Mouse (Mus musculus): ENCODE results near the gene Pcdh15. TPM values are rescaled to one million over a fixed set of nuclear protein-coding genes. Genes with fewer than 3 reads are reported as not detected.

Pcdh15 gene
- polyA plus RNA-seq, 1 experiment from 2014 or later, result 17.4 TPM

DNA sequence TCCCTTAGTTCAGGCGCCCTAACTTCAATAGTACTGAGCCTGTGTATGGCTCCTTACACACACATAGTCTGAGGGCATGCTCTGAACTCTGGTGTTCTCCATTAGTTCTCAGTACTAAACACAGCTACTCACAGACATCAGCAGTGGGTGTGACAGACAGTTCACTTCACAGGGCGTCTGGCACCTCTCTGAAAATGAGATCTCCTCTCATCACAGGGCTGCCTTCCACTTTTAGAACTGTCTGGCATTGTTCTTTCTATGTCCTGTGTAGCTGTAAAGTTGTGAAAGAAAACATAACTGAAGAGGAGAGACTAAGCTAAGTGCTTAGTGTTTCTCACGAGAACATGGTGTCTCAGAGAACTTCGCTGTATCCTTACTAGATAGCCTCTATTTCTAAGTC is 816.0 kb downstream of the Pcdh15 start:
- H3K27ac ChIP-seq (replicated peaks), result no peak overlapping the region
- no peak overlapping the region for H3K9ac ChIP-seq (replicated peaks)
- H3K4me1 ChIP-seq, result no peaks in the 10 kb centered on the region
- ATAC-seq (ENCODE audit: low FRiP score), result no peak
- WGBS, result 84% methylated on average over 4 of the region's 4 CpGs
- H3K9me3 ChIP-seq (replicated peaks), result no peaks in the 10 kb centered on the region
- H3K4me2 ChIP-seq, result no peak overlapping the region
- H3K27me3 ChIP-seq (replicated peaks), result no peaks in the 10 kb centered on the region
- H3K4me3 ChIP-seq (replicated peaks), result no peak overlapping the region
- no peaks in the 10 kb centered on the region for H3K36me3 ChIP-seq

DNA sequence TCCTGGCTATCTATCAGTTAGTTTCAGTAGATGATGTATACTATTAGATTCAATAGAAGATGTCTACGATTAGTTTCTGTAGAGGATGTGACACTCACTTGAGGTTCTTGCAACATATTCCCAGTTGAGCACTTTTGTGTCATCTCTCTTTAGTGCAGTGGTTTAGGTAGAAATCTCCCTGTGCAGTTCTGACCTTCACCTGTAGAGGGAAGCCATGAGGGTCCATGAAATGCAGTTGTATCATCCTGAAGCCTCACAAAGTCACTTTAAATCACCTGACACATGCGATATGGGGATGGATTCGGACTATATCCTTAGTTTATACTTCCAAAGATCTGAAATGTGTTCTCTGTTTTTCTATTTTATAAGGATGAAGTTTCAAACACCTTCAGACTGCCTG is 822.4 kb downstream of the Pcdh15 start:
- H3K9me3 ChIP-seq (replicated peaks), result no peaks in the 10 kb centered on the region

GRCm38 (mm10) chr10:73928672-73929071 is 829.5 kb downstream of the Pcdh15 start:
- ATAC-seq (ENCODE audit: low FRiP score), result no peak
- 76% methylated on average over 1 of the region's 1 CpGs for WGBS
- Histone ChIP-seq H3K9me3 (replicated peaks) (no peaks in the 10 kb centered on the region), H3K9ac (replicated peaks) (no peak overlapping the region), H3K4me1 (no peaks in the 10 kb centered on the region), H3K36me3 (no peaks in the 10 kb centered on the region), H3K27me3 (replicated peaks) (no peaks in the 10 kb centered on the region), H3K4me2 (no peak overlapping the region), H3K27ac (replicated peaks) (no peak overlapping the region), H3K4me3 (replicated peaks) (no peak overlapping the region)

More for the DNA sequence above, 822.4 kb downstream of the Pcdh15 start:
- H3K9ac ChIP-seq (replicated peaks), result no peak overlapping the region
- no peak overlapping the region for H3K4me3 ChIP-seq (replicated peaks)
- no peaks in the 10 kb centered on the region for H3K4me1 ChIP-seq
- H3K27me3 ChIP-seq (replicated peaks), result no peaks in the 10 kb centered on the region
- H3K36me3 ChIP-seq, result no peaks in the 10 kb centered on the region
- WGBS, result 70% methylated on average over 3 of the region's 3 CpGs
- ATAC-seq (ENCODE audit: low FRiP score), result no peak
- no peak overlapping the region for H3K27ac ChIP-seq (replicated peaks)
- H3K4me2 ChIP-seq, result no peak overlapping the region

GRCm38 (mm10) chr10:73929718-73930117 is 830.6 kb downstream of the Pcdh15 start:
- no peak for ATAC-seq (ENCODE audit: low FRiP score)

GRCm38 (mm10) chr10:73931185-73931584 is 832.0 kb downstream of the Pcdh15 start:
- H3K4me2 ChIP-seq, result no peak overlapping the region
- no peak for ATAC-seq (ENCODE audit: low FRiP score)
- H3K27ac ChIP-seq (replicated peaks), result no peak overlapping the region
- H3K4me1 ChIP-seq, result no peaks in the 10 kb centered on the region
- no peak overlapping the region for H3K9ac ChIP-seq (replicated peaks)
- no peaks in the 10 kb centered on the region for H3K27me3 ChIP-seq (replicated peaks)
- H3K36me3 ChIP-seq, result no peaks in the 10 kb centered on the region
- H3K9me3 ChIP-seq (replicated peaks), result no peaks in the 10 kb centered on the region
- no peak overlapping the region for H3K4me3 ChIP-seq (replicated peaks)

More at GRCm38 (mm10) chr10:73929718-73930117, 830.6 kb downstream of the Pcdh15 start:
- H3K4me1 ChIP-seq, result no peaks in the 10 kb centered on the region
- H3K27me3 ChIP-seq (replicated peaks), result no peaks in the 10 kb centered on the region
- WGBS, result 67% methylated on average over 5 of the region's 5 CpGs
- H3K27ac ChIP-seq (replicated peaks), result no peak overlapping the region
- H3K36me3 ChIP-seq, result no peaks in the 10 kb centered on the region
- no peaks in the 10 kb centered on the region for H3K9me3 ChIP-seq (replicated peaks)
- H3K9ac ChIP-seq (replicated peaks), result no peak overlapping the region
- H3K4me2 ChIP-seq, result no peak overlapping the region
- no peak overlapping the region for H3K4me3 ChIP-seq (replicated peaks)

DNA sequence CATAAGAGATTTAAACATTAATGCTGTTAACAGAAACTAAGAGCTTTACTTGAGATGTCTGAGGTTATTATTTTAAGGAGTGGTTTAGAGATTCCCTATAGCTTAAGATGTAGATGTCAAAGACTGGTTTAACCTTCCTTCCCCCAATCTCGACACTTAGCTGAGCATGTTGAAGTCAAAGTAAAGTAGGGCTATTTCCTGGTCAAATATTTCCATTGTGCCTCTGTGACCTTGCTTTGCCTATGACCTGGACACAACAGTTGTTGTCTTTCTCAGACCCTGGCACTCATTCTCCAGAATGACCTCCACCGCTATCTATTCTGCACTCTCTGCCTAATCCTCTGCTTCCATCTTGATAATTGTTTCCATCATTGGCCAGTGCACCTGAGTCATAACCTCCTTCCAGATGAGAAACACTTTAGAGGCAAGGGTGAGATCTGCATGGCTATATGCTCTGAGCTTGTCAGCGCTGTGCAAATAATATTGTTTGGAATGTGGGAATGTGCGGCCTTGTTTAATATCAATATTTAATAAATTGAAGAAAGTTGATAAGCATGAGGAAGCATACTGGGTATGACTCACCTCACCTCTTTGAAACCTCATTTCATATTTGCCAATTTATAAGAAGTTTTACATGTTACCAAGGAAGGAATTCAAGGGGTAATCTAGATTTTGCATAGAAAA is 833.0 kb downstream of the Pcdh15 start:
- Histone ChIP-seq H3K4me1 (no peaks in the 10 kb centered on the region), H3K36me3 (no peaks in the 10 kb centered on the region), H3K4me2 (no peak overlapping the region), H3K9me3 (replicated peaks) (no peaks in the 10 kb centered on the region), H3K27ac (replicated peaks) (no peak overlapping the region), H3K4me3 (replicated peaks) (no peak overlapping the region), H3K9ac (replicated peaks) (no peak overlapping the region), H3K27me3 (replicated peaks) (no peaks in the 10 kb centered on the region)
- 95% methylated on average over 4 of the region's 4 CpGs for WGBS
- no peak for ATAC-seq (ENCODE audit: low FRiP score)

DNA sequence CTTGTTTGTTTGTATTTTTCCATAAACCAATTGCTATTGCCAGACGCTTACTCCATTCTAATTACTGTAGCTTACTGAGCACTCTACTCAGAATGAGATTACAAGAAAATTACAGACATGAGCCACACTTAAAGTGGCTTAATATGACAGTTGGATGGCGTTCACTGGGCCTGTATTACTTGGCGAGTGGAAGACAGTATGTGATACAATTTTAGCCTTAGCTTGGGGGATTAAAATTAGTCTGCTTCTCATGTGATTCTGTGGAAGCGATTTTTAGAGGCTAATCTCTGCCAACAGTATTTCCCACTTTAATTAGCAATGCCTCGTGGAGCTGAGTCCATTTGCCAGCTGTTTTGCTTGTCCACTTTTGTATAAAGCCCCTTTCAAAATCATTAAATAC is 837.0 kb downstream of the Pcdh15 start:
- Histone ChIP-seq H3K4me3 (replicated peaks) (no peak overlapping the region), H3K9me3 (replicated peaks) (no peaks in the 10 kb centered on the region), H3K9ac (replicated peaks) (no peak overlapping the region), H3K27me3 (replicated peaks) (no peaks in the 10 kb centered on the region), H3K4me1 (no peaks in the 10 kb centered on the region), H3K36me3 (no peaks in the 10 kb centered on the region), H3K4me2 (no peak overlapping the region), H3K27ac (replicated peaks) (no peak overlapping the region)
- 45% methylated on average over 5 of the region's 5 CpGs for WGBS
- ATAC-seq (ENCODE audit: low FRiP score), result no peak

GRCm38 (mm10) chr10:73938989-73939388 is 839.8 kb downstream of the Pcdh15 start:
- Histone ChIP-seq H3K9me3 (replicated peaks) (no peaks in the 10 kb centered on the region), H3K27me3 (replicated peaks) (no peaks in the 10 kb centered on the region), H3K9ac (replicated peaks) (no peak overlapping the region), H3K4me3 (replicated peaks) (no peak overlapping the region), H3K27ac (replicated peaks) (no peak overlapping the region), H3K4me1 (no peaks in the 10 kb centered on the region), H3K4me2 (no peak overlapping the region), H3K36me3 (no peaks in the 10 kb centered on the region)
- WGBS, result 44% methylated on average over 3 of the region's 3 CpGs
- ATAC-seq (ENCODE audit: low FRiP score), result no peak

DNA sequence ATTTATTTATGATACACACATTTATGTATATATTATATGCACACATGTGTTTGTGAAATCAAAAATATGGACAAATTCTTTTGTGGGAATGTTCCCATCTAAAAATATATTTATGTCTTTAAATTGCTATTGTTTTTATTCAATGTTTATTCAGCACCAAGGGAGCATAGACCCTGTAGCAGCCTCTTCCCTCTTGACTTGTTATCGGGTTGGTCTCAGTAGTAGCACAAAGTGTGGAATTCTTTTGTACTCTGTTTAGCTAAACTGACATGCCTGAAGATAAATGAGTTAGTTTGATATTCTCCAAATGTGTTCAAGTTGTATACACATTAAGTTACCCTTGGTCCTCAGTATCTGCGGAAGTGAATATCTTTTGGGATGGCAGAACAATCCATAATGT is 848.7 kb downstream of the Pcdh15 start:
- 60% methylated on average over 2 of the region's 2 CpGs for WGBS
- H3K9ac ChIP-seq (replicated peaks), result no peak overlapping the region
- no peak overlapping the region for H3K4me3 ChIP-seq (replicated peaks)
- H3K36me3 ChIP-seq, result no peaks in the 10 kb centered on the region
- no peak overlapping the region for H3K27ac ChIP-seq (replicated peaks)
- no peaks in the 10 kb centered on the region for H3K4me1 ChIP-seq
- H3K4me2 ChIP-seq, result no peak overlapping the region
- H3K9me3 ChIP-seq (replicated peaks), result no peaks in the 10 kb centered on the region
- no peaks in the 10 kb centered on the region for H3K27me3 ChIP-seq (replicated peaks)
- ATAC-seq (ENCODE audit: low FRiP score), result no peak

- 82% methylated on average over 4 of the region's 4 CpGs for WGBS
- no peak overlapping the region for H3K9ac ChIP-seq (replicated peaks)
- no peaks in the 10 kb centered on the region for H3K36me3 ChIP-seq
- H3K4me2 ChIP-seq, result no peak overlapping the region
- ATAC-seq (ENCODE audit: low FRiP score), result no peak
- no peaks in the 10 kb centered on the region for H3K9me3 ChIP-seq (replicated peaks)
- H3K27me3 ChIP-seq (replicated peaks), result no peaks in the 10 kb centered on the region
- no peak overlapping the region for H3K4me3 ChIP-seq (replicated peaks)
- no peaks in the 10 kb centered on the region for H3K4me1 ChIP-seq
- H3K27ac ChIP-seq (replicated peaks), result no peak overlapping the region
These were observed 854.2 kb downstream of the Pcdh15 start for GRCm38 (mm10) chr10:73953362-73953761.

DNA sequence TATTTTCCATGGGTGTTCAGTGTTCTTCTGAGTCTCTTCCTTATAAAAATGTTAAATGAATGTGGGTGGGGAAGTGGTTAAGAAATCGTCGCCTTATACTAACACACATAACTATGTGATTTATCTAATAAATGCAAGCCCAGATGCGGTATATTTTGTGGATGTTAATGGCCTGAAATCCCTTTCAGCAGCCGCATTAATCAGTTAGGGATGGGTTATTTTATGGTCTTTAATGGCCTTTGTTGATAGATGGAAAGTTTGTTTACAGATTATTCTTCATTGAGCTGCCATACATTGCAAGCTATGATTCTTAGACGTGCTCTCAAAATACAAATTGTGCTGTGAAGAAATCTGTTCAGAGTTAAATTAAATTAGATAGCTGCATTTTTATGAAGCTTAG is 884.9 kb downstream of the Pcdh15 start:
- no peaks in the 10 kb centered on the region for H3K9me3 ChIP-seq (replicated peaks)
- no peaks in the 10 kb centered on the region for H3K4me1 ChIP-seq
- no peak overlapping the region for H3K27ac ChIP-seq (replicated peaks)
- H3K36me3 ChIP-seq, result no peaks in the 10 kb centered on the region
- H3K27me3 ChIP-seq (replicated peaks), result no peaks in the 10 kb centered on the region
- 27% methylated on average over 5 of the region's 5 CpGs for WGBS
- no peak overlapping the region for H3K4me3 ChIP-seq (replicated peaks)
- no peak overlapping the region for H3K4me2 ChIP-seq
- no peak overlapping the region for H3K9ac ChIP-seq (replicated peaks)
- ATAC-seq (ENCODE audit: low FRiP score), result no peak

DNA sequence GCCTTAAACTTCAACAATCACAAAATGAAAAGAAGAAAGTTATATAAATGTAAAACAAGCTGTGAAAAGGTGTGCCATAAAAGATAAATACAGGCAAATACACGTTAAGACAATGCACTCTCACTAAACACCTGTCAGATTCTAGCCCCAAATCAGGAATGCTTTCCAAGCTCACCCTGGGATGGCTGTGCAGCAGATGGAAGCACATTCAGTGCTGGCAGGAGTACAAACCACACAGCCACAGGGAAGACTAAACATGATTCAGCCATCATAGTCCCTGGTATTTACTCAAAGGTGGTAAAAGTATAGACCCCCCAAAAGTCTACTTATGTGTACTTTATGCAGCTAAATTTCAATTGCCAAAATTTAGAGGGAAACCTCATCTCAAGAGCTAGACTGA is 909.7 kb downstream of the Pcdh15 start:
- H3K4me1 ChIP-seq, result no peaks in the 10 kb centered on the region
- ATAC-seq (ENCODE audit: low FRiP score), result no peak

More for the DNA sequence above, 909.7 kb downstream of the Pcdh15 start:
- Histone ChIP-seq H3K4me3 (replicated peaks) (no peak overlapping the region), H3K27ac (replicated peaks) (no peak overlapping the region), H3K9me3 (replicated peaks) (no peaks in the 10 kb centered on the region), H3K36me3 (no peaks in the 10 kb centered on the region), H3K9ac (replicated peaks) (no peak overlapping the region), H3K27me3 (replicated peaks) (no peaks in the 10 kb centered on the region), H3K4me2 (no peak overlapping the region)
- 48% methylated on average over 1 of the region's 1 CpGs for WGBS
